Mouse (Mus musculus) neutrophil, adult 5-6 weeks (primary cell): ENCODE measurements around the gene Gpr37l1. TPM values are rescaled to one million over a fixed set of nuclear protein-coding genes. Genes with fewer than 3 reads are reported as not detected.
"Not testable (repeated sequence)": the region's sequence is repeated elsewhere in the genome, so short reads cannot be mapped to it uniquely, and the experiment has no call there.

Source experiments
- ATAC-seq: fragments of 151-379, 151-347 bp; 2 replicates; pipeline ENCODE4 v1.8.0; 2017; ENCODE audit warnings: mild to moderate bottlenecking, moderate TSS enrichment; ENCODE audit not compliant: insufficient number of reproducible peaks, poor library complexity, low FRiP score, severe bottlenecking; ENCODE audit errors: extremely low read depth
- total RNA-seq: library from RNA; stranded (forward); fragments of 200-1000 nt; gene quantifications from 2 replicates; pipeline ENCODE4 v1.2.3, GENCODE M21; 2017

Gpr37l1 gene
- total RNA-seq, 1 experiment from 2014 or later, result not detected

- no peak for ATAC-seq
Observed at GRCm38 (mm10) chr1:135130376-135131018, 37.0 kb downstream of the Gpr37l1 start.

GRCm38 (mm10) chr1:135129543-135130183 is 37.8 kb downstream of the Gpr37l1 start:
- ATAC-seq, result no peak

GRCm38 (mm10) chr1:135128986-135129385 is 38.5 kb downstream of the Gpr37l1 start:
- no peak for ATAC-seq

- no peak for ATAC-seq
Observed at GRCm38 (mm10) chr1:135128011-135128441, 39.5 kb downstream of the Gpr37l1 start.

- ATAC-seq, result no peak
Observed at GRCm38 (mm10) chr1:135126443-135127027, 40.9 kb downstream of the Gpr37l1 start.

GRCm38 (mm10) chr1:135125990-135126389 is 41.5 kb downstream of the Gpr37l1 start:
- no peak for ATAC-seq

- ATAC-seq, result no peak
Observed at GRCm38 (mm10) chr1:135124573-135125363, 42.7 kb downstream of the Gpr37l1 start.

GRCm38 (mm10) chr1:135112661-135113060 is 54.8 kb downstream of the Gpr37l1 start:
- ATAC-seq, result peak; percentile 77

- not testable (repeated sequence) for ATAC-seq
Observed at GRCm38 (mm10) chr1:135111271-135111670, 56.2 kb downstream of the Gpr37l1 start.

Other genes with a start within 250 kb of the Gpr37l1 start
- 12.9 and 14.2 TPM in 2 replicates for gene Ppp1r12b, start 211.7 kb downstream of the Gpr37l1 start, total RNA-seq
- 2.9 and 4.1 TPM in 2 replicates for gene Ube2t, start 205.1 kb downstream of the Gpr37l1 start, total RNA-seq
- gene Lgr6, start 62.4 kb downstream of the Gpr37l1 start, total RNA-seq, result not detected in 2 replicates
- gene Ptpn7, start 35.0 kb downstream of the Gpr37l1 start, total RNA-seq, result 20.7 and 23.2 TPM in 2 replicates
- 94.3 and 106 TPM in 2 replicates for gene Arl8a, start 20.9 kb downstream of the Gpr37l1 start, total RNA-seq
- gene Elf3, start 90.9 kb upstream of the Gpr37l1 start, total RNA-seq, result 3.5 and 4.3 TPM in 2 replicates
- gene Rnpep, start 116.4 kb upstream of the Gpr37l1 start, total RNA-seq, result 70.6 and 71.6 TPM in 2 replicates
- gene Timm17a, start 146.1 kb upstream of the Gpr37l1 start, total RNA-seq, result 4.0 and 5.9 TPM in 2 replicates
- gene Lmod1, start 157.1 kb upstream of the Gpr37l1 start, total RNA-seq, result not detected in 2 replicates
- gene Shisa4, start 207.6 kb upstream of the Gpr37l1 start, total RNA-seq, result not detected in 2 replicates